Mouse (Mus musculus) heart, postnatal 25 days (tissue): ENCODE data around the gene Btbd2. TPM values are rescaled to one million over a fixed set of nuclear protein-coding genes. Genes with fewer than 3 reads are reported as not detected.

Experiments used
- microRNA-seq: library from miRNA; unstranded; fragments of <30 nt; microRNA quantifications from one replicate; pipeline ENCODE4 v1.2.0, GENCODE M21; 2022
- total RNA-seq, 2 experiments: library from RNA; stranded (reverse); gene quantifications; 2 replicates each; pipeline ENCODE4 v1.2.3; 2021

The Btbd2 gene
- total RNA-seq, 2 experiments from 2014 or later: 41.5 to 45.8 TPM

Small RNAs within 50 kb of the gene (microRNA-seq; reads per million reads assigned to microRNA genes)
- not detected for gene Mir6912

Other genes starting within 250 kb of the Btbd2 start
- 10 to 100 TPM; 20.3 to 20.9 TPM for gene Tcf3, start 223.4 kb downstream of the Btbd2 start, total RNA-seq
- under 1 TPM in 1 of 2 experiments, not detected in 1; 0.05 TPM for gene Onecut3, start 162.2 kb downstream of the Btbd2 start, total RNA-seq
- not detected for gene Atp8b3, start 117.9 kb downstream of the Btbd2 start, total RNA-seq
- 10 to 100 TPM; 11.1 to 12.2 TPM for gene Rexo1, start 95.5 kb downstream of the Btbd2 start, total RNA-seq
- gene Klf16, start 79.8 kb downstream of the Btbd2 start, total RNA-seq: 1 to 10 TPM; 3.0 to 4.5 TPM
- gene Abhd17a, start 66.7 kb downstream of the Btbd2 start, total RNA-seq: 10 to 100 TPM; 50.1 to 51.1 TPM
- 10 to 100 TPM; 21.0 to 21.7 TPM for gene Scamp4, start 54.2 kb downstream of the Btbd2 start, total RNA-seq
- gene Adat3, start 54.2 kb downstream of the Btbd2 start, total RNA-seq: 1 to 10 TPM in 1 of 2 experiments, under 1 TPM in 1; 0.84 to 1.2 TPM
- under 1 TPM; 0.52 to 0.59 TPM for gene Gm49322, start 51.0 kb downstream of the Btbd2 start, total RNA-seq
- 100 to 1,000 TPM; 116 TPM for gene Csnk1g2, start 34.2 kb downstream of the Btbd2 start, total RNA-seq
- 100 to 1,000 TPM; 158 to 181 TPM for gene Mknk2, start 21.0 kb upstream of the Btbd2 start, total RNA-seq
- 1 to 10 TPM; 8.2 to 8.9 TPM for gene Mob3a, start 44.9 kb upstream of the Btbd2 start, total RNA-seq
- gene Izumo4, start 45.1 kb upstream of the Btbd2 start, total RNA-seq: 1 to 10 TPM; 2.6 to 3.4 TPM
- gene Ap3d1, start 85.2 kb upstream of the Btbd2 start, total RNA-seq: 10 to 100 TPM; 39.8 to 44.2 TPM
- gene Dot1l, start 98.1 kb upstream of the Btbd2 start, total RNA-seq: 10 to 100 TPM; 31.2 to 31.4 TPM
- gene Sf3a2, start 141.1 kb upstream of the Btbd2 start, total RNA-seq: 10 to 100 TPM; 29.6 to 29.9 TPM
- gene Plekhj1, start 141.6 kb upstream of the Btbd2 start, total RNA-seq: 10 to 100 TPM; 27.4 to 29.7 TPM
- under 1 TPM; 0.39 TPM for gene Amh, start 148.2 kb upstream of the Btbd2 start, total RNA-seq
- under 1 TPM; 0.48 to 0.81 TPM for gene Jsrp1, start 156.4 kb upstream of the Btbd2 start, total RNA-seq
- gene Oaz1, start 169.6 kb upstream of the Btbd2 start, total RNA-seq: 100 to 1,000 TPM; 883 to 894 TPM
- 10 to 100 TPM in 1 of 2 experiments, 1 to 10 TPM in 1; 6.3 to 10.6 TPM for gene Lingo3, start 187.0 kb upstream of the Btbd2 start, total RNA-seq
- 10 to 100 TPM; 20.9 to 31.6 TPM for gene Lsm7, start 198.1 kb upstream of the Btbd2 start, total RNA-seq
- gene Sppl2b, start 198.2 kb upstream of the Btbd2 start, total RNA-seq: 10 to 100 TPM; 22.4 to 23.6 TPM
- not detected for gene Tmprss9, start 214.8 kb upstream of the Btbd2 start, total RNA-seq
- 100 to 1,000 TPM; 143 to 148 TPM for gene Timm13, start 243.9 kb upstream of the Btbd2 start, total RNA-seq